Mouse (Mus musculus): ENCODE results near the gene Gnb3. TPM values are rescaled to one million over a fixed set of nuclear protein-coding genes. Genes with fewer than 3 reads are reported as not detected.

The Gnb3 gene
- polyA plus RNA-seq, 1 experiment: 0.41 TPM

DNA sequence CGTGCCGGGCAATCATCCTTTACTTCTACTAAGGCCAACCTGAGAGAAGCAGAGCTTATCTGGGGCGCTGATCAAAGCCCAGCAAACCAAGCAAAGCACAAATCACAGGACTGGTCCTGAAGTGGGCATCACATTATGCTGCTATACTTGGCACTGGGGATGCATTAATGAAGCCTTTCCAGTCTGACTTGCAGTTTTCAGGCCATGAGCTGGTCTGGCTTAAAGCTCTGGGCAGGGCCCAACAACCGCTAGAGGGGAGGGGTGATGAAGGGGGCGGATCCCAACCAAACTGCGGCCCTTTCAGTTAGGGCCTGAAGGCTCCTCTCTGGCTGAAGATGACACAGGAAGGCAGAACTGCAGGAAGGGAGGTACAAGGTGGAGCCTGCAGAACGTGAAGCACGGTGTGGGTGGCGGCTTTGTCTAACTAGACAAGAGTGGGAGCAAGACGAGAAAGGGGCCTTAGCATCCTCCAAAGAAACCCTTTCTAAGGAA lies 11.9 kb downstream of the Gnb3 start:
- peak; percentile 69 for DNase-seq
- H3K27ac ChIP-seq (ENCODE audit: insufficient read depth, low read depth, low read length): no peak overlapping the region
- no peak for TF ChIP-seq CTCF (conservative IDR thresholded peaks at IDR 0.05; ENCODE audit: insufficient read depth, insufficient read length, low read depth, low read length)
- TF ChIP-seq POLR2A (IDR thresholded peaks at IDR 0.05; ENCODE audit: low read depth, low read length): no peak
- peak overlapping the region; percentile 44 for H3K4me3 ChIP-seq (ENCODE audit: insufficient read depth, low read depth, low read length)
- H3K27me3 ChIP-seq (replicated peaks; ENCODE audit: control insufficient read depth, insufficient read depth, low read length): no peaks in the 10 kb centered on the region
- H3K4me1 ChIP-seq (ENCODE audit: control insufficient read depth, insufficient read depth, low read length): no peaks in the 10 kb centered on the region
- peaks cover 4% of the 10 kb centered on the region for H3K36me3 ChIP-seq (ENCODE audit: control insufficient read depth, insufficient read depth, low read length)
- WGBS: 14% methylated on average over 10 of the region's 10 CpGs

DNA sequence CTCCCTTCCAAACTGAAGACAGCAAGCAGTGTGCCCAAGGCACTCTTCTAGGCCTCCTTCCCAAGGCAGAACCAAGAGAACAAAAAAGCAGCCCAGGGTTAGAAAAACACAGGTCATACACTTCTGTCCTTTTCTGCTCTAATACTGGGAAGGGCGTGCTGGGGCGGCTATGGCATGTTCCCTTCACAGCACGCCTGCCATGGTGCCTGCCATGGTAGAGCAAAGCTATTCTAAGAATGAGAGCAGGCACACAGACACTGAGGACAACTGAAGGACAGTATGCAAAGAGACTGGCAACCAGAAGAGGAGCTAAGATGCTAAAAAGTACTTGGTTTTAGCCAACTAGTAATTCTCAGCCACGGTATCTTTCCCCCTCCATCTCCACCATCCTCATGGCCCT lies 18.0 kb downstream of the Gnb3 start:
- H3K4me3 ChIP-seq (ENCODE audit: insufficient read depth, low read depth, low read length): no peak overlapping the region
- no peak for DNase-seq
- H3K4me1 ChIP-seq (ENCODE audit: control insufficient read depth, insufficient read depth, low read length): no peaks in the 10 kb centered on the region
- WGBS: 93% methylated on average over 4 of the region's 4 CpGs
- TF ChIP-seq CTCF (conservative IDR thresholded peaks at IDR 0.05; ENCODE audit: insufficient read depth, insufficient read length, low read depth, low read length) (no peak), POLR2A (IDR thresholded peaks at IDR 0.05; ENCODE audit: low read depth, low read length) (no peak)
- no peak overlapping the region for H3K27ac ChIP-seq (ENCODE audit: insufficient read depth, low read depth, low read length)
- peaks cover 8% of the 10 kb centered on the region for H3K36me3 ChIP-seq (ENCODE audit: control insufficient read depth, insufficient read depth, low read length)
- H3K27me3 ChIP-seq (replicated peaks; ENCODE audit: control insufficient read depth, insufficient read depth, low read length): no peaks in the 10 kb centered on the region

DNA sequence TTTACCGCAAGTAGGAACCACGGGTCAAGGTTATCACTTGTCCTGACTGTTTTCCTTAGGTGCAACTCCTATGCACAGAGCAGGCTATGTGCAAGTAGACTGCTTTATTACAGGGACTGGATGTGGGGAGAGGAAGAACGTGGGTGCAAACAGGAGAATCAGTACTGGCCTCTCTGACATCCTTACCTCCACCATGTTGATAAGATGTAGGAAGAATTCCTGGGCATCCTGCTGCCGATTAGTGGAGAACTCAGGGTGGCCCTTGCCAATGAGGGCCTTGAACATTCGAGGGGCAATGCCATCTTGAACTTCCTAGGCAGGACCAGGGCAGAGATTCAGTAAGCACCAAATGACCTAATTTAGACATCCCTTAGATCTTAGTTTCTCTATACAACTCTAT lies 19.2 kb downstream of the Gnb3 start:
- WGBS: 95% methylated on average over 5 of the region's 5 CpGs

DNA sequence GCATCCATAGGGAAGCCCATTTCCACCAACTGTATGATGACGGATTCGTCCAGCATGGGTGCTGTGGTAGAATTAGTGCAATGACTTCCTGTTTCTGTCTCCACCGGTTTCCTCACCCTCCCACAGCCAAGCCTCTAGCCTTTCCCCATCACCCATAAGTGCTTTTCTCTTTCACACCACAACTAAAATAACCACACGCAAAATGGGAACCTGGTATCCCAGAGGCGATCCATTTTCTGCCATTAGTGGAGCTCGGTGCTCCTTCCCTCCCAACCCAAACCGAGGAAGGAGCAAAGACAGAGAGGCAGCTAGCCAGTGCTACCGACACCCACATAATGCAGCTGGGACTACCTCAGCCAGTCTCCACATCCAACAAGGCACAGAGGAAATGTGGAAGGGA lies 22.1 kb downstream of the Gnb3 start:
- TF ChIP-seq POLR2A (IDR thresholded peaks at IDR 0.05; ENCODE audit: low read depth, low read length) (no peak), CTCF (conservative IDR thresholded peaks at IDR 0.05; ENCODE audit: insufficient read depth, insufficient read length, low read depth, low read length) (no peak)
- Histone ChIP-seq H3K27me3 (replicated peaks; ENCODE audit: control insufficient read depth, insufficient read depth, low read length) (no peaks in the 10 kb centered on the region), H3K4me1 (ENCODE audit: control insufficient read depth, insufficient read depth, low read length) (peaks cover 5% of the 10 kb centered on the region), H3K27ac (ENCODE audit: insufficient read depth, low read depth, low read length) (no peak overlapping the region), H3K4me3 (ENCODE audit: insufficient read depth, low read depth, low read length) (no peak overlapping the region), H3K36me3 (ENCODE audit: control insufficient read depth, insufficient read depth, low read length) (peaks cover 4% of the 10 kb centered on the region)
- no peak for DNase-seq
- 85% methylated on average over 8 of the region's 8 CpGs for WGBS

More for the DNA sequence above, 19.2 kb downstream of the Gnb3 start:
- peaks cover 8% of the 10 kb centered on the region for H3K36me3 ChIP-seq (ENCODE audit: control insufficient read depth, insufficient read depth, low read length)
- no peaks in the 10 kb centered on the region for H3K4me1 ChIP-seq (ENCODE audit: control insufficient read depth, insufficient read depth, low read length)
- no peak overlapping the region for H3K4me3 ChIP-seq (ENCODE audit: insufficient read depth, low read depth, low read length)
- no peaks in the 10 kb centered on the region for H3K27me3 ChIP-seq (replicated peaks; ENCODE audit: control insufficient read depth, insufficient read depth, low read length)
- no peak for DNase-seq
- no peak overlapping the region for H3K27ac ChIP-seq (ENCODE audit: insufficient read depth, low read depth, low read length)
- TF ChIP-seq CTCF (conservative IDR thresholded peaks at IDR 0.05; ENCODE audit: insufficient read depth, insufficient read length, low read depth, low read length) (no peak), POLR2A (IDR thresholded peaks at IDR 0.05; ENCODE audit: low read depth, low read length) (no peak)

DNA sequence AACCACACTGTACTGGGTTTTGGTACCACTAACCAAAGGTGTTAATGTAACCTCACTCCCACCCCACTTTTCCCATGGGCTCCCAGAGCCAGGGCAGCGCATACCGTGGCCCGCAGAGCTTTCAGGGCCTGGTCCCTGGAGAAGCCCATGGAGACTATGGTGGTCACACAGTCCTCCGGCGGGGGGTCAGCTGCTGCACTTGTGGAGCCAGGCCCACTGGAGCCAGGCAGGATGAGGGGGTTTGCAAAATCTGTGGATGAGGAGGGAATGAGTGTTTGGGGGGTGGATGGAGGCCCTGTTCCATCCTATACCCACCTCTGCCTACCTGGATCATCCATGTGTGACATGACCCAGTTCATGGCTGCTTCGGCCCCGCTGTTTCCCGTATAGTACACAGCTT lies 22.5 kb downstream of the Gnb3 start:
- Histone ChIP-seq H3K4me1 (ENCODE audit: control insufficient read depth, insufficient read depth, low read length) (peaks cover 5% of the 10 kb centered on the region), H3K27me3 (replicated peaks; ENCODE audit: control insufficient read depth, insufficient read depth, low read length) (no peaks in the 10 kb centered on the region), H3K4me3 (ENCODE audit: insufficient read depth, low read depth, low read length) (no peak overlapping the region), H3K36me3 (ENCODE audit: control insufficient read depth, insufficient read depth, low read length) (peaks cover 4% of the 10 kb centered on the region), H3K27ac (ENCODE audit: insufficient read depth, low read depth, low read length) (no peak overlapping the region)
- 91% methylated on average over 8 of the region's 8 CpGs for WGBS
- DNase-seq: no peak
- TF ChIP-seq POLR2A (IDR thresholded peaks at IDR 0.05; ENCODE audit: low read depth, low read length) (no peak), CTCF (conservative IDR thresholded peaks at IDR 0.05; ENCODE audit: insufficient read depth, insufficient read length, low read depth, low read length) (no peak)

DNA sequence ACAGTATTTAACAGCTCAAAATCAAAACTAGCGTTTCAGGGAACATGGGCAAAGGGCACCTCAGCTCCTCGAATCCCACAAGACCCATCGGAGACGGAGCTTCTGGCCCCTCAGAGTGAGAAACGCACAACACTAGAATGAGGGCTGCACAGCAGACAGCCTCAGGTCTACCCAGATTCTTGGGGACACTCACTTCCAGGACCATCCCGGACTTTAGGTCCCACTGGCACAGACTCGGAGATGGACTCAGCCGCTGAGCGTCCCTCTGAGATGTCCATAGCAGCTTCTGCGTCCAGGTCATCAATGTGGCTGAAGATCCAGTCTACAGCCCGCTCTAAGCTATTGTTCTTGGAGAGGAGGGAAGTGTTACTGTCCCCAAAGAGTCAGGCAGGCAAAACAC lies 22.9 kb downstream of the Gnb3 start:
- H3K4me1 ChIP-seq (ENCODE audit: control insufficient read depth, insufficient read depth, low read length): peaks cover 8% of the 10 kb centered on the region
- H3K27ac ChIP-seq (ENCODE audit: insufficient read depth, low read depth, low read length): no peak overlapping the region
- WGBS: 98% methylated on average over 11 of the region's 11 CpGs
- no peak for TF ChIP-seq POLR2A (IDR thresholded peaks at IDR 0.05; ENCODE audit: low read depth, low read length)
- TF ChIP-seq CTCF (conservative IDR thresholded peaks at IDR 0.05; ENCODE audit: insufficient read depth, insufficient read length, low read depth, low read length): no peak
- no peak overlapping the region for H3K4me3 ChIP-seq (ENCODE audit: insufficient read depth, low read depth, low read length)
- DNase-seq: no peak
- H3K27me3 ChIP-seq (replicated peaks; ENCODE audit: control insufficient read depth, insufficient read depth, low read length): no peaks in the 10 kb centered on the region
- H3K36me3 ChIP-seq (ENCODE audit: control insufficient read depth, insufficient read depth, low read length): peaks cover 4% of the 10 kb centered on the region

DNA sequence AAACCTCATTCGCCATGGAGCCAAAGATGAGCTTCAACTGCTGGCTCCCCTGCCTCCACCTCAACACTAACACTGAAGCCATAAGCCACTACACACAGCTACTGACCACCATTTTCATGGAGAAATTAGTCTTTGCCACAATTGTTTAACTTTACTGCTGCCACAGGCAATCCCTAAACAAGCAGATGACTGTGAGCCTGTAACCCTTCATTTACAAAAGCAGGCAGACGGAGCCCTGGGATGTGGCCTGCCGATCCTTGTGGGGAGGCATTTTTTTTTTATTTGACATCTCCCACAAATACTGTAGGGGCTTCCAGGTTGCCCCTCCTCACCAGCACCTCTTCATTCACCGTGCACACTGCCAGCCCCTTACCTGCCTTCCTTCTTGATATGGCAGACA lies 23.5 kb downstream of the Gnb3 start:
- TF ChIP-seq POLR2A (IDR thresholded peaks at IDR 0.05; ENCODE audit: low read depth, low read length) (no peak), CTCF (conservative IDR thresholded peaks at IDR 0.05; ENCODE audit: insufficient read depth, insufficient read length, low read depth, low read length) (no peak)
- 92% methylated on average over 4 of the region's 4 CpGs for WGBS
- no peak overlapping the region for H3K4me3 ChIP-seq (ENCODE audit: insufficient read depth, low read depth, low read length)
- H3K27me3 ChIP-seq (replicated peaks; ENCODE audit: control insufficient read depth, insufficient read depth, low read length): no peaks in the 10 kb centered on the region
- H3K27ac ChIP-seq (ENCODE audit: insufficient read depth, low read depth, low read length): no peak overlapping the region
- no peak for DNase-seq
- peaks cover 12% of the 10 kb centered on the region for H3K4me1 ChIP-seq (ENCODE audit: control insufficient read depth, insufficient read depth, low read length)
- H3K36me3 ChIP-seq (ENCODE audit: control insufficient read depth, insufficient read depth, low read length): peaks cover 8% of the 10 kb centered on the region

Measured in kidney, adult 2 months (tissue).